Mouse (Mus musculus) forebrain, embryonic 13.5 days (tissue): ENCODE data around the gene Nipsnap3b. TPM values are rescaled to one million over a fixed set of nuclear protein-coding genes. Genes with fewer than 3 reads are reported as not detected.

ENCODE experiments used
- ATAC-seq: fragments of 200-750 bp; cut with Nextera tagmentation; 2 replicates; pipeline ENCODE4 v1.8.0; 2017
- H3K27ac ChIP-seq: fragments of 300-500 bp; sonication (generic); 2 replicates; pipeline ENCODE4 v1.5.1; 2015; ENCODE audit warnings: inconsistent platforms, mild to moderate bottlenecking, moderate library complexity
- H3K27me3 ChIP-seq: fragments of 300-500 bp; sonication (generic); 2 replicates; pipeline ENCODE4 v1.6.1; 2015; ENCODE audit warnings: mild to moderate bottlenecking, inconsistent platforms
- H3K36me3 ChIP-seq: fragments of 300-500 bp; sonication (generic); 2 replicates; pipeline ENCODE4 v1.6.1; 2015; ENCODE audit warnings: mild to moderate bottlenecking, inconsistent platforms; ENCODE audit not compliant: poor library complexity, severe bottlenecking
- H3K4me1 ChIP-seq: fragments of 300-500 bp; sonication (generic); 2 replicates; pipeline ENCODE4 v1.6.1; 2015; ENCODE audit warnings: inconsistent platforms
- H3K4me2 ChIP-seq: fragments of 300-500 bp; sonication (generic); 2 replicates; pipeline ENCODE4 v1.6.1; 2015; ENCODE audit warnings: inconsistent platforms, mild to moderate bottlenecking, moderate library complexity
- H3K4me3 ChIP-seq: fragments of 300-500 bp; sonication (generic); 2 replicates; pipeline ENCODE4 v1.5.1; 2015; ENCODE audit warnings: mild to moderate bottlenecking, inconsistent platforms
- H3K9ac ChIP-seq: fragments of 300-500 bp; sonication (generic); 2 replicates; pipeline ENCODE4 v1.6.1; 2015; ENCODE audit warnings: mild to moderate bottlenecking, inconsistent platforms
- H3K9me3 ChIP-seq: fragments of 300-500 bp; sonication (generic); replicated peaks from 2 replicates; pipeline ENCODE4 v1.6.1; 2016; ENCODE audit warnings: inconsistent platforms
- WGBS: fragments of 180-500 bp; shearing (Covaris S2); methylation state at CpG from one replicate; pipeline ENCODE4 v1.1.7; 2015; 5-methylcytosine and 5-hydroxymethylcytosine counted together
- polyA plus RNA-seq: library from polyadenylated mRNA; unstranded; fragments of >200 nt; fragmentation: Nextera tagmentation; extraction: Ambion mirVana; gene quantifications from 2 replicates; pipeline ENCODE4 v1.2.1, GENCODE M21; 2015

Nipsnap3b gene
- polyA plus RNA-seq, 1 experiment from 2014 or later: 131 TPM

DNA sequence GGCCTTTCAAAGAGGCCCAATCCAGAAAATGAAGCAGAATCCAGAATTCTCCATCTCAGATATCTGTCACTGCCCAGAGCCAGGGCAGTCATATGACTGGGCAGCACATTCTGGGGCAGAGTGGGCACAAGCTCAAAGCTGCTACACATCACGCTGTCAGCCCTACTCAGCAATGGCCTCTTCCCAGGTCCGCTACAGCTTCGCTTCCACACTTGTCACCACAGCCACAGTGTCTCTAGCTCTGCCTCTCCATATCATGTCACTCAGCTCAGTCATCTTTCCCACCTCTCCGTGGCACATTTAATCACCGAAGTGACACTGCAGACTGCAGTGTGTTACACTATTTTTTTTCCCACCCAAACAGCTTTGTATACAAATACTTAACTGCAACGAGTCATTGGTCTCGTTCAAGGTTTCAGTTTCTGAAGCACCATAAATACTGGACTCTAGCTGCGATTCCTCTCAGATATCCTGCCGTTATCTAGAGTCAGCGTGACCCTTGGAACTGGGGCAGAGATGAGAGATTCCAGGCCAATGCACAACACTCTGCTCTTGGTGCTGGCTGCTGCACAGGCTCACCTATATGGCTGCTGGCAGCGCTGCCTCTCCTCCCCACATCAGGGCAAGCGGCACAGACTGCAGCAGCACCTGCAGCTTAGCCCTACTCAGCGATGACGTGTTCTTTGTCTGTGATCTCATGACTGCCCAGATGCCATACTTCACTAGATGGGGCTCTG lies 11.7 kb downstream of the Nipsnap3b start:
- Histone ChIP-seq H3K27ac (no peak overlapping the region), H3K9me3 (0 out of 2 replicates have a peak, but pooled peaks cover 6% of the 10 kb centered on the region), H3K4me1 (no peaks in the 10 kb centered on the region), H3K9ac (0 out of 2 replicates have a peak overlapping the region, but pooled peaks have one; percentile 12), H3K4me2 (no peak overlapping the region), H3K4me3 (no peak overlapping the region), H3K36me3 (peaks cover 47% of the 10 kb centered on the region), H3K27me3 (no peaks in the 10 kb centered on the region)
- 96% methylated on average over 14 of the region's 14 CpGs for WGBS
- no peak for ATAC-seq

DNA sequence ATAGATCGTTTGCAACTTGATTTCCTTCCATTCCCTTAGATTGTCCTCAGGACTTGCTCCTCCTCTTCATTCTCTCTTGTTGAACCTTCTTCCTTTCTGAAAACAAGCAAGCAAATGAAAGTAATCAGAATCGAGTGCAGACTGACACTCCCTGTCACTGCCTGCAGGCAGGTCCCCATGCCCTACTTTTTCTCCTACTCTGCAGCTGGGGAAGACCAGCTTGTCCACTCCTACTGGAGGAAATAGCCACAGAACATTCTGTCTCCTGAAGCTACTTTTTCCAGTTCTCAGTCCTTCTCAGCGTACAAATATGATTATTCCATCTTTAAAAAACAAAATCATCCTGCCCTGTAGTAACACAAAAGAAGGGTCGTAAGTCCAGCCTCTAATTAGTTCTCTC lies 12.7 kb downstream of the Nipsnap3b start:
- no peak for ATAC-seq
- no peaks in the 10 kb centered on the region for H3K4me1 ChIP-seq

DNA sequence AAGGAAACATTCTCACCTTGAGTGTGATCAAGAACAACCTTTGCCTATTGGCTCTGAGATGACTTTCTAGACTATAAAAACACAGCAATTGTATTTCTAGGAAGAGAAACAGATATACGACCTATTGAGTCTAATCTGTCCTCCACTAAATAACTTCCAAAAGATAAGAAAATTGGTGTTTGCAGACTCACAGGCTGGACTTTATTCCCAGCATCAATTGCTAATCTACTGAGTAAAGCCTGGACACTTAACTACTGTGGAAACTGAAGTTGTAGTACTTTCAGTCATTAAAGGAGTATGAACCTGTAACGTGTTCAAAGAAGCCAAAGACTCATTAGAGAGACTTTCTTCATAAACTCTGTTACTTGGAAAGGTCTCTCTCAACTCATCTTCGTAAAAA lies 16.1 kb downstream of the Nipsnap3b start:
- no peak for ATAC-seq
- no peak overlapping the region for H3K4me2 ChIP-seq
- WGBS: 84% methylated on average over 3 of the region's 3 CpGs
- no peaks in the 10 kb centered on the region for H3K4me1 ChIP-seq
- H3K27me3 ChIP-seq: no peaks in the 10 kb centered on the region
- no peak overlapping the region for H3K9ac ChIP-seq
- H3K4me3 ChIP-seq: no peak overlapping the region
- H3K27ac ChIP-seq: no peak overlapping the region
- H3K9me3 ChIP-seq: 0 out of 2 replicates have a peak, but pooled peaks cover 6% of the 10 kb centered on the region
- peaks cover 16% of the 10 kb centered on the region for H3K36me3 ChIP-seq

More for the DNA sequence above, 12.7 kb downstream of the Nipsnap3b start:
- H3K4me3 ChIP-seq: no peak overlapping the region
- no peak overlapping the region for H3K9ac ChIP-seq
- no peaks in the 10 kb centered on the region for H3K27me3 ChIP-seq
- H3K9me3 ChIP-seq: 0 out of 2 replicates have a peak, but pooled peaks cover 6% of the 10 kb centered on the region
- peaks cover 40% of the 10 kb centered on the region for H3K36me3 ChIP-seq
- WGBS: 91% methylated on average over 4 of the region's 4 CpGs
- H3K4me2 ChIP-seq: no peak overlapping the region
- H3K27ac ChIP-seq: no peak overlapping the region

DNA sequence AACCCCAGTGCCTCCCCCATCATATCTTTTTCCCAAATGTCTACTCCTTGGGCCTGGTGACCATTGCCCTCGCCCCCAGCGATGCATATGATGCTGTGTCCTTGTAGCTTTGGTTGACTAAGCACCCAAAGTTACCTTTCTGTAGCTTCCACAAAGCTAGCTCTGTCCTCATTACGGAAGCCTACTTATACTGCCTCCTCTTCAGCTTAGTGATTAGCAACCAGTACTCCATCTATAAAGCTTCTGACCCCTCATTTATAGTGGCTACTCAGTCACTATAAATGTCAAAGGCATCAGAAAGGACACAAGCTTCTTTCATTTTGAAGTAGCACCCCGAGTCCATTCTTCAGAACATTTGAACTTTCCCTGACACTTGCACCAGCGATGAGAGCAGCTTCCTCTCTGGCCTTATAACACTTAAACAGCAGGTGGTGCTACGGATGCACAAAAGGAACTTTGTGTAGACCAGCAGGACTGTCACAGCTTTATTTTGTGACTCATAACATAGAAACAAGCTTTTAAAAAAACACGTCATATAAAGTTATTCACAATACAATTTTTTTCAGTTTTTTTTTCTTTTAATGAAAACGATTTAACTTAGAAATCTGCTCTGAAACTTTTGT lies 18.8 kb downstream of the Nipsnap3b start:
- H3K4me2 ChIP-seq: no peak overlapping the region
- H3K27me3 ChIP-seq: no peaks in the 10 kb centered on the region
- no peak for ATAC-seq
- 0 out of 2 replicates have a peak, but pooled peaks cover 13% of the 10 kb centered on the region for H3K36me3 ChIP-seq
- no peaks in the 10 kb centered on the region for H3K4me1 ChIP-seq
- WGBS: 43% methylated on average over 8 of the region's 8 CpGs
- H3K9ac ChIP-seq: no peak overlapping the region
- no peak overlapping the region for H3K4me3 ChIP-seq
- no peak overlapping the region for H3K27ac ChIP-seq
- 0 out of 2 replicates have a peak, but pooled peaks cover 6% of the 10 kb centered on the region for H3K9me3 ChIP-seq

DNA sequence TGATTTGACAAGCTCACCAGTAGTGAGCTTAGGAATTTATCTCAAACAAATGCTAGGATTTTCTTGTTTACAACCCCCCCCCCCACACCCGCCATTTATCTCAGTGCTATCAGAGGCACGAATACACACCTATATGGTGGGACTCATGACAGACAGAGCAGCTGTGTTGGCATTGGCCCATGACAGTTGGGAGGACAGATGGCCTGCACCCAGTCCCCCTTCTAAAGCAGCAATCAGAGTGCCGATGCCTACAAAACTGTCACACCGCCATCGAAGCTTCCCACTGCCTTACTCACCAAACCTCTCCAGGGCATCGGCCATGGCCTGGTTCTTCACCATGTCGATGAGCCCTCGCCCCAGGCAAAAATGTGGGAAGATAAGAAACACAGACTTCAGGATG lies 32.1 kb downstream of the Nipsnap3b start:
- H3K9me3 ChIP-seq: no peaks in the 10 kb centered on the region
- no peaks in the 10 kb centered on the region for H3K4me1 ChIP-seq
- H3K9ac ChIP-seq: no peak overlapping the region
- H3K4me3 ChIP-seq: no peak overlapping the region
- no peak overlapping the region for H3K27ac ChIP-seq
- no peaks in the 10 kb centered on the region for H3K27me3 ChIP-seq
- H3K4me2 ChIP-seq: no peak overlapping the region
- 87% methylated on average over 8 of the region's 8 CpGs for WGBS
- peaks cover 31% of the 10 kb centered on the region for H3K36me3 ChIP-seq
- peak; percentile 51; the same call in 1 of the 2 replicates for ATAC-seq

DNA sequence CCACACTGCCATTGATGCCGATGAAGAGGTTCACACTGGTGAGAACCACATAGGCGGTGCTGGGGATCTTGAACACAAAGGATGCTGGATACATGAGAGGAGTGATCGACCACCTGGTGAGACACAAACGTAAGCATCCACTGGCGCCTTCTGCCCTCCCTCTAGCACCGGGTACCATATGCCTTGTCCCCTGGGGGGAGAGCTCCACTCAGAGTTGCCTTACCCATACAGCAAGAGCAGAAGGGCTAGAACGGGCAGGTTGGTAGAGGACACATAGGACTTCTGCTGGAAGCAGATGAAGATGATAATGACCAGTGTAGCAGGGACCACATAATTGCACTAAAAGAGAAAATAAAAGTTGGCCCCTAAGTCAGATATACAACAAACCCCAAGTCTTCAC lies 34.1 kb downstream of the Nipsnap3b start:
- no peaks in the 10 kb centered on the region for H3K4me1 ChIP-seq
- H3K36me3 ChIP-seq: peaks cover 35% of the 10 kb centered on the region
- WGBS: 81% methylated on average over 7 of the region's 7 CpGs
- H3K27me3 ChIP-seq: no peaks in the 10 kb centered on the region
- H3K9ac ChIP-seq: no peak overlapping the region
- H3K9me3 ChIP-seq: no peaks in the 10 kb centered on the region
- H3K4me2 ChIP-seq: no peak overlapping the region
- no peak overlapping the region for H3K4me3 ChIP-seq
- ATAC-seq: no peak
- no peak overlapping the region for H3K27ac ChIP-seq

DNA sequence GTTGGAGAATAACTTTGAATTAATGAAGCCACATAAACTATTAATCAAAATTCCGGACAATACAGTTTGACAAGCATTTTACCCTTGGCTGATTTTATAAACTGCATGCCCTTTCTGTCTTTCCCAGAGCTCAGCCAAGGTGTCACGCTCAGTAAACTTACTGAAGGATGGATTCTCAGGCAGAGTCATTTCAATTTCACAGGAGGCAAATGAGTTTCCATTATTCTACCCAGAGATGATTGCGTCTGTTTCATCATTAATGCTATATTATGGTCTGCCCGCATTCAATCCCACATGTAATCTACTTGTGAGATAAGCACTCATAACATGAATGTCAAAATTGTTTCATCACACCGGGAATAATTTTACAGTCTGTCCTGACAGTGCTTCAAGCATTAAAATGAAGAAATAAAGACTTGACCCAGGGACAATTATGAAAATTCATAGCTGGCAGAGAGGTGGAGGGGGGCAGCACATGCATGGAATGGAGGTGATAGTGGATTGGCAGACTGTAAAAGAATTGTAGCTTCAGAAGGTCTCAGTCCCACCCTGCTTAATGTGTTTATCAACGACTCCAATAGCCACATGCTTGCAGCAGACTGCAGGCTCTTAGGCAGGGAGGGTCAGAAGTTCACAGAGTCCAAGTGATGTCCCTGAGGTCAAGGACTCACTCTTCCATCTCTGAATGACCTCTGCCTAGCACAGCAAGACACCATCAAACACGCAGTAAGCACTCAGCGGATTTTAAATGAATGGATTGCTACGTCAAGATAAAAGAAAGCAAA lies 34.8 kb downstream of the Nipsnap3b start:
- no peak overlapping the region for H3K4me2 ChIP-seq
- no peaks in the 10 kb centered on the region for H3K4me1 ChIP-seq
- no peaks in the 10 kb centered on the region for H3K27me3 ChIP-seq
- WGBS: 74% methylated on average over 9 of the region's 9 CpGs
- H3K9me3 ChIP-seq: no peaks in the 10 kb centered on the region
- H3K36me3 ChIP-seq: peaks cover 31% of the 10 kb centered on the region
- no peak for ATAC-seq
- H3K9ac ChIP-seq: no peak overlapping the region
- no peak overlapping the region for H3K27ac ChIP-seq
- H3K4me3 ChIP-seq: no peak overlapping the region

DNA sequence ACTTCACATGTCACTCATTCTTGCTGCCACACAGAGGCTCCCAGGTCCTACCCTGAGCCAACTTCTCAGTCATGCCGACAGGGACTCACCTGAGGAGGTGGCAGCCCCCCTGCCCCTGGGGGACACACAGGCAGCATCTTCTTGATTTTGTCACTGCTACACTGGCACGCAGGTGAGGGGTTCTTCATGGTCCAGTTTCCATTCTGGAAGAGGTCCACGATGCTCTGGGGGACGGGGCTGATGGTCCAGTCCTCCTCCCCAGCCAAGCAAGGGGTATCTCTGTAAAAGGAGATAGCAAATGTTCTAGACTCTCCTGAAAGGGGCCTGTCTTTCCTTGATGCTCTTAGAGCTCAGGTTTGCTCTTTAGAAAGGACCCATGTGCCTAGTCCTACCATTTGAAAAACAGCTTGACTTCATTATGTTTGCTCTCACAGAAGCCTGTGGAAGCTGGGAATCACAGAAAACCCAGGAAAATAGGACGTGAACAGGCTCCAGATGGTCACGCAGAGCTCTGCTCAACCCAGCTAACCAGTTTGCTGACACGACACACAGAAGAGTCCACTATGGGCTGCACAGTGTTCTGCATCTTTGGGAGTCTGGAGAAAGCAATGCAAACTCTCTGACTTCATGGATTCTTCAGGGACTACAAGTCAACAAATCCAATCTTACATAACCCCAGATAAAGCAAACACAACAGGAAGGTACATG lies 50.8 kb downstream of the Nipsnap3b start:
- Histone ChIP-seq H3K4me1 (no peaks in the 10 kb centered on the region), H3K9ac (no peak overlapping the region), H3K36me3 (peaks cover 34% of the 10 kb centered on the region), H3K27ac (no peak overlapping the region), H3K4me2 (no peak overlapping the region), H3K9me3 (no peaks in the 10 kb centered on the region), H3K27me3 (no peaks in the 10 kb centered on the region), H3K4me3 (no peak overlapping the region)
- no peak for ATAC-seq
- WGBS: 92% methylated on average over 7 of the region's 7 CpGs

Other genes starting within 250 kb of the Nipsnap3b start
- not detected in 2 replicates for gene Olfr275, start 197.3 kb upstream of the Nipsnap3b start, polyA plus RNA-seq
- not detected in 2 replicates for gene Olfr273, start 152.6 kb upstream of the Nipsnap3b start, polyA plus RNA-seq
- not detected in 2 replicates for gene Olfr272, start 92.7 kb upstream of the Nipsnap3b start, polyA plus RNA-seq
- not detected in 2 replicates for gene Olfr270, start 47.3 kb upstream of the Nipsnap3b start, polyA plus RNA-seq
- gene Nipsnap3a, start 22.6 kb upstream of the Nipsnap3b start, polyA plus RNA-seq: not detected in 2 replicates
- 6.1 and 6.7 TPM in 2 replicates for gene Abca1, start 148.0 kb downstream of the Nipsnap3b start, polyA plus RNA-seq